Comparison of ENCODE assay signal across 27 mouse cellular contexts in the genomic region with DNA sequence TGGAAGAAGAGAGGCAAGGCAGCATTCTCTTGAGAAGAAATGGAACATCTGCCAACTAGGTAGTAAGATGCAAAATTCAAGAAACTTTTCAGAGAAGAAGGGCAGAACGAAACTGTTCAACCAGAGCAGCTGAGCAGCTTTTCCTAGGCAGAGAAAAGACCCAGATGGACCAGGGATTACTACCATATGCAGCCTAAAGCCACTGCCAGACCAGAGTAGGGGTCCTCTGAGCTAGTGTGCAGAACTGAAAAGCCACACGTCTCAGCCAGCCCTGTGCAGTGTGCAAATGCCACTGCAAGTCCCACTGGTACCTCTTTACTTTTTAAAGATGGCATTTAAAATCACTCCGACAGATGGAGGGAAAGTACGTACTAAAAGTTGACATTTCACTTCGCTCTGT.
"Had no signal": no experiment of that assay in that cellular context is flagged by ENCODE, and none has a peak within 500 bp of the region (broad histone marks: within the 10 kb centered on the region; RNA-seq: fewer than 3 reads in every experiment).

No protein-coding gene starts in this region.

- H3K9me3 ChIP-seq: heart, embryonic 10.5 days; heart, embryonic 12.5 days; hindbrain, embryonic 10.5 days; hindbrain, embryonic 13.5 days; intestine, embryonic 15.5 days; limb, embryonic 10.5 days; limb, embryonic 12.5 days; liver, embryonic 13.5 days; liver, embryonic 15.5 days had no signal

- H3K27me3 ChIP-seq: heart, embryonic 12.5 days; hindbrain, embryonic 13.5 days; intestine, embryonic 15.5 days; limb, embryonic 12.5 days; liver, embryonic 13.5 days; liver, embryonic 15.5 days had no signal

- H3K36me3 ChIP-seq: heart, embryonic 10.5 days; heart, embryonic 12.5 days; hindbrain, embryonic 10.5 days; hindbrain, embryonic 13.5 days; intestine, embryonic 15.5 days; limb, embryonic 10.5 days; limb, embryonic 12.5 days; liver, embryonic 13.5 days; liver, embryonic 15.5 days had no signal

- H3K4me1 ChIP-seq: heart, embryonic 10.5 days; heart, embryonic 12.5 days; hindbrain, embryonic 10.5 days; hindbrain, embryonic 13.5 days; intestine, embryonic 15.5 days; limb, embryonic 10.5 days; limb, embryonic 12.5 days; liver, embryonic 13.5 days; liver, embryonic 15.5 days had no signal

- ATAC-seq: inflammation-experienced regulatory T-cells, adult 6 months; intestine, embryonic 15.5 days; intestine, postnatal 0 days; liver, postnatal 0 days had no signal

- DNase-seq: gastrocnemius, adult 2 months; gastrocnemius, postnatal 10 days; gastrocnemius, postnatal 25 days; heart, adult 18-20 months; heart, postnatal 10 days; heart, postnatal 4 days; kidney, adult 18-20 months; kidney, adult 8-10 months; kidney, postnatal 10 days; kidney, postnatal 25 days; kidney, postnatal 4 days; liver; liver, embryonic 13.5 days; liver, postnatal 0 days had no signal

- H3K27ac ChIP-seq: gastrocnemius, adult 2 months; heart, embryonic 10.5 days; hindbrain, embryonic 10.5 days; hindbrain, embryonic 13.5 days; intestine, embryonic 15.5 days; layer of hippocampus, adult 2 months; left cerebral cortex, adult 2 months; limb, embryonic 10.5 days; limb, embryonic 12.5 days; liver, embryonic 13.5 days; liver, embryonic 15.5 days had no signal

- H3K4me3 ChIP-seq: gastrocnemius, adult 2 months; heart, embryonic 10.5 days; heart, embryonic 12.5 days; hindbrain, embryonic 10.5 days; hindbrain, embryonic 13.5 days; intestine, embryonic 15.5 days; layer of hippocampus, adult 2 months; left cerebral cortex, adult 2 months; limb, embryonic 10.5 days; limb, embryonic 12.5 days; liver, embryonic 13.5 days; liver, embryonic 15.5 days had no signal

- H3K4me2 ChIP-seq: heart, embryonic 12.5 days; hindbrain, embryonic 13.5 days; intestine, embryonic 15.5 days; limb, embryonic 12.5 days; liver, embryonic 11.5 days; liver, embryonic 13.5 days; liver, embryonic 15.5 days had no signal

- H3K9ac ChIP-seq: heart, embryonic 12.5 days; hindbrain, embryonic 13.5 days; intestine, embryonic 15.5 days; limb, embryonic 12.5 days; liver, embryonic 13.5 days; liver, embryonic 15.5 days; liver, postnatal 0 days had no signal
